8 mouse cellular contexts compared by ENCODE assay signal in genomic region chr7:30170283-30170951, GRCm38 (mm10). TPM values are rescaled to one million over a fixed set of nuclear protein-coding genes. Genes with fewer than 3 reads are reported as not detected.
DNase-seq lines count a peak whose midpoint lies in the region; ATAC-seq and TF ChIP-seq lines count a peak whose summit lies in the region.

No protein-coding gene starts in this region.

- 23% methylated on average over 11 of the region's 11 CpGs for WGBS in limb, embryonic 14.5 days
- WGBS in stomach, embryonic 15.5 days: 18% methylated on average over 11 of the region's 11 CpGs

- H3K27ac ChIP-seq in limb, embryonic 14.5 days (replicated peaks; ENCODE audit: low read depth, low read length): peak overlapping the region; percentile 94; the same call in 1 of the 2 replicates
- H3K27ac ChIP-seq in stomach, embryonic 15.5 days: peak overlapping the region; percentile 81; the same call in 1 of the 2 replicates

- peaks cover 28% of the 10 kb centered on the region for H3K36me3 ChIP-seq in megakaryocyte, embryonic 14.5 days (replicated peaks; ENCODE audit: low read length)
- peaks cover 19% of the 10 kb centered on the region for H3K36me3 ChIP-seq in limb, embryonic 14.5 days (ENCODE audit: control insufficient read depth, insufficient read depth, low read length)
- peaks cover 19% of the 10 kb centered on the region for H3K36me3 ChIP-seq in stomach, embryonic 15.5 days

- no peak for ATAC-seq in megakaryocyte, adult 5-6 weeks (ENCODE audit: poor library complexity, severe bottlenecking)
- ATAC-seq in erythroid progenitor cell, adult 5-6 weeks (replicated peaks; ENCODE audit: low FRiP score, poor library complexity, severe bottlenecking): peak; percentile 22
- no peak for ATAC-seq in limb, embryonic 14.5 days (ENCODE audit: low FRiP score, low read depth)
- no peak; the same call in 1 of the 2 replicates for ATAC-seq in stomach, embryonic 15.5 days (ENCODE audit: insufficient read depth, low FRiP score, low read depth)

- peak overlapping the region; percentile 92 for H3K9ac ChIP-seq in limb, embryonic 14.5 days (ENCODE audit: low read depth, low read length, severe bottlenecking)
- H3K9ac ChIP-seq in stomach, embryonic 15.5 days: peak overlapping the region; percentile 17; the same call in 1 of the 2 replicates

- H3K9me3 ChIP-seq in megakaryocyte, embryonic 14.5 days: peaks cover 10% of the 10 kb centered on the region; the same call in 1 of the 2 replicates
- peaks cover 24% of the 10 kb centered on the region for H3K9me3 ChIP-seq in limb, embryonic 14.5 days (ENCODE audit: control insufficient read depth, low read length)
- 0 out of 2 replicates have a peak, but pooled peaks cover 4% of the 10 kb centered on the region for H3K9me3 ChIP-seq in stomach, embryonic 15.5 days

- H3K4me1 ChIP-seq in megakaryocyte, embryonic 14.5 days: peaks cover 30% of the 10 kb centered on the region
- peaks cover 10% of the 10 kb centered on the region for H3K4me1 ChIP-seq in limb, embryonic 14.5 days (ENCODE audit: control insufficient read depth, insufficient read depth, low read length)
- 0 out of 2 replicates have a peak, but pooled peaks cover 6% of the 10 kb centered on the region for H3K4me1 ChIP-seq in stomach, embryonic 15.5 days

- no peak for TF ChIP-seq POLR2A in limb, embryonic 14.5 days (IDR thresholded peaks at IDR 0.05; ENCODE audit: borderline replicate concordance, extremely low read depth, insufficient read depth, insufficient read length)

- peak overlapping the region; percentile 67 for H3K4me2 ChIP-seq in limb, embryonic 14.5 days (replicated peaks; ENCODE audit: low read depth, low read length, severe bottlenecking)
- H3K4me2 ChIP-seq in stomach, embryonic 15.5 days: peak overlapping the region; percentile 62

- DNase-seq in limb, embryonic 14.5 days (ENCODE audit: low spot score): no peak
- no peak for DNase-seq in cerebellum, postnatal 4 days (ENCODE audit: low spot score in 2 of 2)
- no peak for DNase-seq in urinary bladder, adult 18-20 months (ENCODE audit: low spot score in 2 of 2)
- no peak for DNase-seq in urinary bladder, adult 2 months (ENCODE audit: low spot score)

- H3K27me3 ChIP-seq in megakaryocyte, embryonic 14.5 days (replicated peaks): no peaks in the 10 kb centered on the region
- H3K27me3 ChIP-seq in limb, embryonic 14.5 days (ENCODE audit: control insufficient read depth, insufficient read depth, low read length): no peaks in the 10 kb centered on the region
- H3K27me3 ChIP-seq in stomach, embryonic 15.5 days (replicated peaks): no peaks in the 10 kb centered on the region

- H3K4me3 ChIP-seq in megakaryocyte, embryonic 14.5 days (replicated peaks): peak overlapping the region; percentile 97
- H3K4me3 ChIP-seq in limb, embryonic 14.5 days (replicated peaks; ENCODE audit: low read length): peak overlapping the region; percentile 74
- peak overlapping the region; percentile 60 for H3K4me3 ChIP-seq in stomach, embryonic 15.5 days (replicated peaks)

RNA-seq across cellular contexts. Expression of gene Zfp146, which starts 0.9 kb away (rescaled TPM):
- polyA plus RNA-seq in megakaryocyte, embryonic 14.5 days (2012; ENCODE audit: insufficient read depth, low replicate concordance): 2.6 TPM in 1 of 2 replicates, not detected in the other
- total RNA-seq in megakaryocyte, adult 5-6 weeks (2015): 16.6 and 25.2 TPM in 2 replicates
- 32.8 and 35.2 TPM in 2 replicates for total RNA-seq in megakaryocyte, adult 5-6 weeks (2017)
- total RNA-seq in erythroid progenitor cell, adult 5-6 weeks (2015; ENCODE audit: low replicate concordance): 21.3 and 48.2 TPM in 2 replicates
- 33.2 and 35.6 TPM in 2 replicates for total RNA-seq in erythroid progenitor cell, adult 5-6 weeks (2017; ENCODE audit: low replicate concordance)
- polyA plus RNA-seq in limb, embryonic 14.5 days (2012; rRNA removed): 66.8 and 93.4 TPM in 2 replicates
- 19.9 and 20.3 TPM in 2 replicates for polyA plus RNA-seq in limb, embryonic 14.5 days (2014; fragmentation: Nextera tagmentation; extraction: Ambion mirVana)
- polyA plus RNA-seq in stomach, embryonic 15.5 days (2015; fragmentation: Nextera tagmentation; extraction: Ambion mirVana): 15.0 and 18.0 TPM in 2 replicates
- 49.8 and 50.1 TPM in 2 replicates for polyA plus RNA-seq in urinary bladder, adult 2 months (2012; rRNA removed)

RNA-seq across cellular contexts. Expression of gene Cox7a1, which starts 13.5 kb away (rescaled TPM):
- 2.4 TPM in 1 of 2 replicates, not detected in the other for polyA plus RNA-seq in megakaryocyte, embryonic 14.5 days (2012; ENCODE audit: insufficient read depth, low replicate concordance)
- total RNA-seq in megakaryocyte, adult 5-6 weeks (2015): 0.91 and 1.6 TPM in 2 replicates
- total RNA-seq in megakaryocyte, adult 5-6 weeks (2017): 0.94 and 2.4 TPM in 2 replicates
- total RNA-seq in erythroid progenitor cell, adult 5-6 weeks (2015; ENCODE audit: low replicate concordance): not detected in 2 replicates
- total RNA-seq in erythroid progenitor cell, adult 5-6 weeks (2017; ENCODE audit: low replicate concordance): not detected in 2 replicates
- polyA plus RNA-seq in limb, embryonic 14.5 days (2012; rRNA removed): 1.5 and 2.7 TPM in 2 replicates
- polyA plus RNA-seq in limb, embryonic 14.5 days (2014; fragmentation: Nextera tagmentation; extraction: Ambion mirVana): 3.3 and 4.5 TPM in 2 replicates
- polyA plus RNA-seq in stomach, embryonic 15.5 days (2015; fragmentation: Nextera tagmentation; extraction: Ambion mirVana): 13.8 and 22.0 TPM in 2 replicates
- polyA plus RNA-seq in urinary bladder, adult 2 months (2012; rRNA removed): 16.9 and 19.4 TPM in 2 replicates

RNA-seq across cellular contexts. Expression of gene Capns1, which starts 28.2 kb away (rescaled TPM):
- polyA plus RNA-seq in megakaryocyte, embryonic 14.5 days (2012; ENCODE audit: insufficient read depth, low replicate concordance): 122 and 208 TPM in 2 replicates
- 485 and 524 TPM in 2 replicates for total RNA-seq in megakaryocyte, adult 5-6 weeks (2015)
- 307 and 314 TPM in 2 replicates for total RNA-seq in megakaryocyte, adult 5-6 weeks (2017)
- 161 and 183 TPM in 2 replicates for total RNA-seq in erythroid progenitor cell, adult 5-6 weeks (2015; ENCODE audit: low replicate concordance)
- 48.6 and 66.3 TPM in 2 replicates for total RNA-seq in erythroid progenitor cell, adult 5-6 weeks (2017; ENCODE audit: low replicate concordance)
- 392 and 597 TPM in 2 replicates for polyA plus RNA-seq in limb, embryonic 14.5 days (2012; rRNA removed)
- polyA plus RNA-seq in limb, embryonic 14.5 days (2014; fragmentation: Nextera tagmentation; extraction: Ambion mirVana): 116 and 117 TPM in 2 replicates
- polyA plus RNA-seq in stomach, embryonic 15.5 days (2015; fragmentation: Nextera tagmentation; extraction: Ambion mirVana): 106 and 111 TPM in 2 replicates
- polyA plus RNA-seq in urinary bladder, adult 2 months (2012; rRNA removed): 449 and 545 TPM in 2 replicates

RNA-seq across cellular contexts. Expression of gene Zfp382, which starts 48.7 kb away (rescaled TPM):
- not detected in 2 replicates for polyA plus RNA-seq in megakaryocyte, embryonic 14.5 days (2012; ENCODE audit: insufficient read depth, low replicate concordance)
- 6.7 and 7.8 TPM in 2 replicates for total RNA-seq in megakaryocyte, adult 5-6 weeks (2015)
- total RNA-seq in megakaryocyte, adult 5-6 weeks (2017): 14.9 and 15.2 TPM in 2 replicates
- 5.4 and 7.9 TPM in 2 replicates for total RNA-seq in erythroid progenitor cell, adult 5-6 weeks (2015; ENCODE audit: low replicate concordance)
- 4.0 and 6.0 TPM in 2 replicates for total RNA-seq in erythroid progenitor cell, adult 5-6 weeks (2017; ENCODE audit: low replicate concordance)
- 5.8 TPM in 2 replicates for polyA plus RNA-seq in limb, embryonic 14.5 days (2012; rRNA removed)
- 5.0 and 5.9 TPM in 2 replicates for polyA plus RNA-seq in limb, embryonic 14.5 days (2014; fragmentation: Nextera tagmentation; extraction: Ambion mirVana)
- 8.8 and 10.4 TPM in 2 replicates for polyA plus RNA-seq in stomach, embryonic 15.5 days (2015; fragmentation: Nextera tagmentation; extraction: Ambion mirVana)
- 2.6 and 3.0 TPM in 2 replicates for polyA plus RNA-seq in urinary bladder, adult 2 months (2012; rRNA removed)
